Mouse (Mus musculus): ENCODE data around the gene Tapt1.

DNA sequence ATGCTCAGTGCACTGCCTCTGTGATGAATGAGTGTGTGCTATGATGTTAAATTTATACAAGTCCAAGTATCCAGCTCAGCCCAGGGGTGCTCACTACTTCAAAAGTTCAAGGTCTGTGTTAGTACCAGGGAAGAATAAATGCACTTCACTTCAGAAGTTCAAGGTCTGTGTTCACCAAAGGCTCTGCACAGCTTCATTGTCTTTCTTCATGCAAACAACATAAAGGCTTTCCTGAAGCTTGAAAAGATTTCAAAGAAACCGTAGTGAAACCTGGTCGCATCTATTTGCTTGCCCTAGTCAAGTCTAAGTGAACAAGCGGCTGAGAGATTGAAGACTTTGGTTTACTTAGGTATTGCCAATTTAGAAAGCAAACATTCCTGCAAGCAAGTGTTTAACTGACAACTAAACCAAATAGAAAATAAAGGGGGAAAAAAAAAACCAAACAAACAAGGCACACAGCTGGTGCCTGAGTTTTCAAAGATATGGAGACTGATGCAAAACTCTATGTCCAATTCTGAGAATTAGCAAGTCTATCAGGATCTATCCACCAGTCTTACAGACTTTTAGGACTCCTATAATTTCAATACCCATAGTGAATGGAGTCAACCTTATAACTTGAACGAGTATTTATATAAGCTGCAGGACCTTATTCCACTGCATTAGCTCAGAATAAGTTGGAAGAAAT lies 1.4 kb downstream of the Tapt1 start:
- no peak for TF ChIP-seq CTCF (IDR thresholded peaks at IDR 0.05; ENCODE audit: control insufficient read depth, insufficient read depth, low read length)
- TF ChIP-seq POLR2A (IDR thresholded peaks at IDR 0.05; ENCODE audit: borderline replicate concordance, control insufficient read depth, low read depth, low read length): no peak

All from bone marrow, adult 2 months (tissue).